Mouse (Mus musculus): ENCODE measurements around the gene Dglucy. TPM values are rescaled to one million over a fixed set of nuclear protein-coding genes. Genes with fewer than 3 reads are reported as not detected.

Dglucy gene
- total RNA-seq, 2 experiments from 2014 or later: 6.1 to 8.3 TPM

DNA sequence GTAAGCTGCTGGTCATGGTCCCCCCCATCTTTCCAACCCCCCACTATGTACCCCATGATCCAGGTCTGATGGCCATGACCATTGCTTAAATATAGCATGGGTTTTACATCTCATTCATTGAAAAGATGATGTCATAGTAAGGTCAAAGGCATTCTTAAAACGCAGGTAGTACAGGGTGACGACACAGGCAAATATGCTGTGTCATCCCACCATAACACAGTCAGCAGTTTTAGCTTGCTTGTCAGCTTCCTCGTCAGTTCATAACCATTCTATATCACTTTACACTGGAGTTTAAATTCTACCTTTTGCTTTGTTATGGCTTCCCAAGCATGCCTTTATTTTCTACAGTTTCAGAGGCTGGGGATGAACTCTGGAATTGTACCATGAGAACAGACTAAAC lies 83.4 kb downstream of the Dglucy start:
- no peak for DNase-seq (ENCODE audit: low spot score in 2 of 2)
- no peak for TF ChIP-seq CTCF (conservative IDR thresholded peaks at IDR 0.05)
- no peak overlapping the region for H3K27ac ChIP-seq
- no peak overlapping the region for H3K4me3 ChIP-seq

DNA sequence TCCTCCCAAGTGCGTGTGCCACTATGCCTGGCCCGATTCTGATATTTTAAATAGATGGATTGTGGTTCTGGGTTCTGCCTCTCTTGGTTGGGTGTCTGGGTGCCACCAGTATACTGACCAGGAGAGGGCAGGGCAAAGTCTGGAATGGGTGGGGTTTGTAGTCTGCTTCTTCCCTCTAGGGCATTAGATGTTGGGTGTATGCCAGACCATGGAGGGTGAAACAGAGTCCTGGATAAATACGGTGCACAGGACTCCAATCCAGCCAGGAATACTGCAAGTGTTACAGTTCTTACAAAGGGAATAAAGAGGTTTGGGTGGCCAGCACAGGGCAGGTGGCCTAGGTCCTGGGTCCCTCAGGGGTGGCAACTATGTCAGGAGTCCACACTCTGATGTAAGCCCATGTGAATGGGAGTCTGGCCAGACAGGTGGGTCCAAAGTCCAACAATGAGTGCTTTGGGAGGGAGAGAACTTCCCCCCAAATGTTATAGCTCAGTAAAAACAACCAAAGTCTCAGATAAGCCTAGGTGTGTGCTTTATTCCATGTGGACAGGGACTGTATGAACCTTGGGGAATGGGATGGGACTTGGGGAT lies 84.1 kb downstream of the Dglucy start:
- no peak overlapping the region for H3K4me3 ChIP-seq
- TF ChIP-seq CTCF (conservative IDR thresholded peaks at IDR 0.05): no peak
- no peak for DNase-seq (ENCODE audit: low spot score in 2 of 2)
- no peak overlapping the region for H3K27ac ChIP-seq

DNA sequence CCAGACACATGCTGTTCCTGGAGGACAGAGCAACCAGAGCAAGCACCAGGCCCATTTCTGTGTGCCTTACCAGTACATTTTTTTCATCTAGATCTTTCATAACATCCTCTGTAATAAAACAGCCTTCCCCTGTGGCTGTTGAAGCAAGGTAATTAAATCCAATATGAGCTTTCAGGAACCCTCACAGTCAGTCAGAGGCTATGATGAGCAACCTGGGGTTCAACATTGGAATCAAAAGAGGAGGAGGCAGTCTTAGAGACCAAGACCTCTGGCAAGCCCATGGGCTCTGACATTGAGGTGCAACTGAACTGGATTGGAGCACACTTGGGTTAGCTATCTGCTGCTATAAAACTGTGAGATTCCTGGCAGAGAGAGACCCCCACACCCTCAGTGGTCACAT lies 86.2 kb downstream of the Dglucy start:
- DNase-seq (ENCODE audit: low spot score in 2 of 2): no peak
- H3K27ac ChIP-seq: no peak overlapping the region
- H3K4me3 ChIP-seq: no peak overlapping the region
- TF ChIP-seq CTCF (conservative IDR thresholded peaks at IDR 0.05): no peak

DNA sequence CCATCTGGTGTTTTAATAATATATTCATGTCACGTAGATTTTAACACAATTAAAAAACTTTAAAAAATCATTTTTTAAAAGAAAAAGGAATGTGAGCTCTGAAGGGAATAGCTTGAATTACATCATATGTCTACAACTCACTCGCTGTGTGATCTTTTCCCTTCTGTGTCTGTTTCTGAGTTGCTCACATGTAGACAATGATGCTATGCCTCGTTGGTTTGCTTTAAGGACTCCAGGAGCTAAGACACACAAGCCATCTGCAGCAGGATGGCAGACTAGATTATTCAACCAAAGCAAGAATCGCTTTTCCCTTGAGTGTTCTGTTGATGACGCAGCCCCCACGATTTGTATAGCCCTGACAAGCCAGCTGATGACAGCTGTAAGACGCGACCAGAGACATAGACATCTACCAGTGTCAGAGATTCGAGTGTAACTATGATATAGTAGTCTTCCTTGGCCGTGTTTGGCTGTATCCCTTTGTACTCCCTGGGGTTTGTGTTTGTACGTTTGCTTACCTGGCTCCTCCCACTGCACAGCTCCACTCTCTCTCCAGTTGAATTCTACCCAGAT lies 86.7 kb downstream of the Dglucy start:
- no peak for DNase-seq (ENCODE audit: low spot score in 2 of 2)
- no peak for TF ChIP-seq CTCF (conservative IDR thresholded peaks at IDR 0.05)

DNA sequence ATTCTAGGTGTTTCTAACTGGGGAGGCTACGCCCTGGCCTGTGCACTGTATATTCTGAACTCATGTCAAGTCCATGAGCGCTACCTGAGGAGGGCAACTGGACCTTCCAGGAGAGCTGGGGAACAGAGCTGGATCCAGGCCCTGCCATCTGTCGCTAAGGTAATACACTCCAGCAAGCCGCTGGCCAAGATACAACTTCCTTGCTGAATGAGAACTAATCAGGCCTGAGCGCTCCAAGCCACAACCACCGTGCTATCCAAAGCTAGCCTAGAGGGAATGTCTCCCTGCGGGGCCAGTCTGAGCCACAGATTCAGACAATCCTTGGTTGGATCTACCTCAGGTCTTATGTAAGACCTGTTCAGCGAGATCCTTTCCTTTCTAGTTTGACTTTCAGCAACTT lies 88.2 kb downstream of the Dglucy start:
- TF ChIP-seq CTCF (conservative IDR thresholded peaks at IDR 0.05): no peak
- no peak for DNase-seq (ENCODE audit: low spot score in 2 of 2)
- Histone ChIP-seq H3K4me3 (no peak overlapping the region), H3K27ac (no peak overlapping the region)

More for the DNA sequence above, 86.7 kb downstream of the Dglucy start:
- H3K4me3 ChIP-seq: no peak overlapping the region
- H3K27ac ChIP-seq: no peak overlapping the region

DNA sequence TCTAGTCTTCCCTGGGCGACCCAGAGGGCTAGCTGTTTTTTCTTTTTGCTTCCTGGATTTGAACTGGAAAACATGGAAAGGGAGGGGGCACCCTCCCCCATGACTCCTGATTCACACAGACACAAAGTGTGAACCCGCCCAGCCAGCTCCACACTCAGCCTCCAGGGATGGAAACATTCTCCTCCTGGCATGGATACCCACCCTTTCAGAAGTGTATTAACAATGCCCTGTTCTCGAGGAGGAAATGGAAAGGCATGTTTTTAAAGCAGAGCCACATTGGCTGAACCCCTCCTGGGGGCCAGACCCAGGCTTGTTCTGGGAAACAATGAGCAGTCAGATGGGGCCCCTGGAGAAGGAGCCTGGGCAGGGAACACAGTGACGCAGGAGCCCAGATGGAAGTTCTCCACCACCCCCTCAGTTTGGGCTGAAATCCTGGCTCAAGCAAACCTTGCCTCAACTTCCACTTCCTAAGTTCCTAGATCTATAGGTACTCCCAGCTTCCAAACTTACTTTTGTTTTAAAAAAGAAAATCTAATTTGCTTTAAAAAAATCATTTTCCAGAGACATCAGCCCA lies 89.3 kb downstream of the Dglucy start:
- no peak for TF ChIP-seq CTCF (conservative IDR thresholded peaks at IDR 0.05)
- Histone ChIP-seq H3K4me3 (no peak overlapping the region), H3K27ac (0 out of 2 replicates have a peak overlapping the region, but pooled peaks have one; percentile 18)
- DNase-seq (ENCODE audit: low spot score in 2 of 2): peak in 1 of 2 experiments; percentile 48

DNA sequence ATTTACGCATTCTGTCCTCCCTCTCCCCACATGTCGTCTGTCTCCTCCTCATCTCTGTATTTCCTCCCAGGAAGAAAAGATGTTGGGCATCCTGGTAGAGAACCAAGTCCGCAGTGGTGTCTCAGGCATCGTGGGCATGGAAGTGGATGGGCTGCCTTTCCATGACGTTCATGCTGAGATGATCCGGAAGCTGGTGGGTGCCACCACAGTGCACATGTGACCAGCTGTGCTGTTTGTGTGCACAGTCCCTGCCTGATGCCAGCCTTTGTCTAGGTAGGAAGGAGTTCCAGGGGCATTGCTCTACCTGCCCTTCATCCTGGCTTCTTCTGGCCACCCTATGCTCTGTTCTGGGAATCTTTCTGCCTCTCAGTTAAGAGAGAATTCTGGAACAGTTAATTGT lies 92.4 kb downstream of the Dglucy start:
- TF ChIP-seq CTCF (conservative IDR thresholded peaks at IDR 0.05): no peak
- no peak overlapping the region for H3K4me3 ChIP-seq
- H3K27ac ChIP-seq: no peak overlapping the region
- DNase-seq (ENCODE audit: low spot score in 2 of 2): no peak

DNA sequence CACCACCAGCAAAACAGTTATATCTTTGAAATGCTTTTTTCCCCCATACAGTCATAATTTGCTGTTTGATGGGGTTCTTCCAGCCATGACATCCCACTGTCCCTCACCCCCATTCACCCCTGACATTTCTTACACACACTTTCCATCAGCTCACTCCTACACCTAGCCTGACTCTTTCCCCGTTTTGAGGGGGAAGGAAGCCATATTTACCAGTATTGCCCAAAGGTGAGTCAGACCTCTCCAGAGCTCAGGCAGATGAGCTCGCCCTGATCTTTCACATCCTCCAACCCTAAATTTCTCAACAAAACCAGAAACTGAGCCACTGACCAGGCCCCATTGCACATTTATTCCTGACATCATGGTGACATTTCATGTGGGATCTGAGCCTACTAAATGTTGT lies 93.0 kb downstream of the Dglucy start:
- no peak for DNase-seq (ENCODE audit: low spot score in 2 of 2)
- Histone ChIP-seq H3K27ac (no peak overlapping the region), H3K4me3 (no peak overlapping the region)
- no peak for TF ChIP-seq CTCF (conservative IDR thresholded peaks at IDR 0.05)

DNA sequence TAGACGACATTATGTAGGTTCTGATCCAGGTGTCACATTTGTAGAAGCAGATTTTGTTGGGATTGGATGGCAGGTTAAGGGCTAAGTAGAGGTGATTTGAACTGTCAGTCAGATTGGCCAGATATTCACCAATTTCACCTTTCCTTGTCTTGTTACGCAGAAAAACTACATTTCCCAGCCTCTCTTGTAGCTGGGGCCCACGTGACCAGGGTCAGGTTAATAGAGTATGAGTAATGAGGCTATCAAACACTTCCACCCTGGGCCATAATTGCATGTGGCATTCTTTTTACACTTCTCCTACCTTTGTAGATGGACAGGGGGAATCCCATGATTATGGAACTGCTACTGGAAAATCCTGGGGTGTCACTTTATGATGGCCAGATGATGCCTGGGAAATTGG lies 94.8 kb downstream of the Dglucy start:
- DNase-seq (ENCODE audit: low spot score in 2 of 2): no peak
- Histone ChIP-seq H3K27ac (no peak overlapping the region), H3K4me3 (no peak overlapping the region)
- TF ChIP-seq CTCF (conservative IDR thresholded peaks at IDR 0.05): no peak

DNA sequence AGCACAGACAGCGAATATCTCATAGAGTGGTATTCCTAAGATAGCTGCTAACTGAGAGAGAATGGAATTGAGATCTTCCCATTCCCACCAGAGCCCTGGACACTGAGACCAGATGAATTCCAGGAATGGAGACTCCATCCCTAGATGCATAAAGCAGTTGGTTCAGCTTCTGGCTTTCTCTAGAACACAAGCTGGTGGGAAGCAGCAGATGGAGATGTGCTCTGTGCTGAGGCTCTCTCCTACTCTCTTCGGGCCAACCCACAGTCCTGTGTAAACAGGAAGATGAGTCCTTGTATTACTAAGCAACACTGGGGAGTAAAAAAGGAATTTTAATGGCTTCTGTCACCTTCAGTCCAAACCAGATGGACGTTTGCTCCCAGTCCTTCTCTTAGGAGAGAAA lies 96.7 kb downstream of the Dglucy start:
- DNase-seq (ENCODE audit: low spot score in 2 of 2): peak; percentile 51 to 52
- TF ChIP-seq CTCF (conservative IDR thresholded peaks at IDR 0.05): no peak
- Histone ChIP-seq H3K4me3 (no peak overlapping the region), H3K27ac (peak overlapping the region; percentile 25; the same call in 1 of the 2 replicates)

DNA sequence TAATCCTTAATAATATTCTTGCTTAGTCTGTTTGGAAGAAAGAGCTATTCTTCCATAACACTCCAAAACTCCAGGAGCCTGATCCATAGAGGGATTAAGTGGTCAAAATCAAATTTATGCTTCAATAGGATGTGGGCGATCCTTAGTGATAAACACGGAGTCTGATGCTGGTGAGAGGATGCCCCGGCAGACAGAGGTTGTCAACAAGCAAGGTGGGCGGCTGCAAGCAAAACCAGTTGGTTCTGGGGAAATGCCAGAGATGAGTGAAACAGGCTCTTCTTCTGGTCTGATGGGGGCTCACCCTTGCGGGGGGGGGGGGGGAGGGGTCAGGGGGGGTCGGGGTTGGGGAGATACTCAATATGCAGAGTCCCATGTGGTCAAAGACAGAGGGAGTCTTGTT lies 97.1 kb downstream of the Dglucy start:
- Histone ChIP-seq H3K4me3 (no peak overlapping the region), H3K27ac (peak overlapping the region; percentile 48; the same call in 1 of the 2 replicates)
- TF ChIP-seq CTCF (conservative IDR thresholded peaks at IDR 0.05): no peak
- no peak for DNase-seq (ENCODE audit: low spot score in 2 of 2)

DNA sequence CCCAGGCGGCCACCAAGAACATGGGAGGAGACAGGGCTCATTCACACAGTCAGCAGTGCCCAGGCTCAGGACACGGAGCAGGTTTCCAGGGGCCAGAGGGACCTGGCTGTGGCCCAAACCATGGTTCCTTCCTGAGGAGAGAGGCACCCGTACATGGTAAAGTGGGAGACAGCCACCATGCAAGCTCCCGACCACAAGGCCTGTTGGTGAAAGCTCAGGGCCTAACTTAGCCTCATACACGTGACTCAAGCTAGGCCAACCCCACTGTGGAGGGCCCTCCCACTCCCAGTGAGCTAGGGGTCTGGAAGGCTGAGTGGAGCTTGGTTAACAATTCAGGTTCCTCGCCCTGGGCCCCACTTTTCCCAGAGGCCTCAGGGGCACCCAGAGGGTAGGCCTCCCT lies 99.1 kb downstream of the Dglucy start:
- no peak for TF ChIP-seq CTCF (conservative IDR thresholded peaks at IDR 0.05)
- Histone ChIP-seq H3K27ac (no peak overlapping the region; the same call in 1 of the 2 replicates), H3K4me3 (no peak overlapping the region)
- DNase-seq (ENCODE audit: low spot score in 2 of 2): no peak

DNA sequence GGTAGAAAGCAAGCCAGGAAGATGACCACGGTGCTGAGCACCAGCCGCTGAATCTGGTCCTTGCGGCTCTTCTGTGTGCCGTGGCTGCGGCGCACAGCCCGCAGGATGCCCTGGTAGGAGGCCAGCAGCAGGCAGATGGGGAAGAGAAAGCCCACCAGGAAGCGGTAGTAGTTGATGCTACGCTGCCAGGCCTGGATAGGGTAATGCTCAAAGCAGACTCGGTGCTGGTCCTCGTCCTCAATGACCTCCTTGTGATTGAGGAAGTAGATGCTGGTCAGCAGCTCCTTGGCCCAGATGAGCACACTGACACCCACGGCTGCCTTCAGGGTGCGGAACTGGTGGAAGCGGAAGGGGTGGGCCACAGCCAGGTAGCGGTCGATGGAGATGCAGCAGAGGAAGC lies 99.7 kb downstream of the Dglucy start:
- TF ChIP-seq CTCF (conservative IDR thresholded peaks at IDR 0.05): no peak
- DNase-seq (ENCODE audit: low spot score in 2 of 2): no peak
- Histone ChIP-seq H3K4me3 (no peak overlapping the region), H3K27ac (peak overlapping the region; percentile 41; the same call in 1 of the 2 replicates)

DNA sequence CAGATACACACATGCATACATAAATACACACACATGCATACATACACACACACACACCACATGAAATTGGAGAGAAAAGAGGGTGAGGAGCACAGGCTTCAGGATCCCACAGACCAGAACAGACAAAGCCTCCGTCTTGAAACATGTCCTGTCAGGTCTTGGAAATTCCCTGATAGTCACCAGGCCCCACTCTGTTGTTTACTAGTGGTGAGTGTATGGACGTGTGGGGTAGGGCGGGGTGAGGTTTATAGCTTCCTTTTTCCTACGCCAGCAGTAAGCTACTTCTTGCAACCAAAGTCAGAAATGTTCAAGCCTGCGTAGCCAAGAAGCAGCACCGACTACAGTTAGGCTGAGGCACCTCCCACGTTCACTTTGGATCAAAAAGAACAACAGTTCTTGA lies 104.3 kb downstream of the Dglucy start:
- TF ChIP-seq CTCF (conservative IDR thresholded peaks at IDR 0.05): no peak
- no peak for DNase-seq (ENCODE audit: low spot score in 2 of 2)

More for the DNA sequence above, 104.3 kb downstream of the Dglucy start:
- no peak overlapping the region for H3K4me3 ChIP-seq
- no peak overlapping the region for H3K27ac ChIP-seq

Measured in layer of hippocampus, adult 2 months (tissue).